Mouse (Mus musculus): Measurements from ENCODE around the gene Csrnp2. TPM values are rescaled to one million over a fixed set of nuclear protein-coding genes. Genes with fewer than 3 reads are reported as not detected.

Csrnp2 gene
- polyA plus RNA-seq, 1 experiment: 8.7 TPM

- no peaks in the 10 kb centered on the region for H3K27me3 ChIP-seq (ENCODE audit: control insufficient read depth, insufficient read depth, low read length)
- H3K36me3 ChIP-seq (ENCODE audit: control insufficient read depth, insufficient read depth, low read length): no peaks in the 10 kb centered on the region
- H3K27ac ChIP-seq (ENCODE audit: control insufficient read depth, insufficient read depth, low read length): no peak overlapping the region
- DNase-seq: peak; percentile 54
- WGBS: 8% methylated on average over 12 of the region's 12 CpGs
- no peak overlapping the region for H3K4me3 ChIP-seq (ENCODE audit: control insufficient read depth, insufficient read depth, low read length)
- peaks cover 16% of the 10 kb centered on the region for H3K4me1 ChIP-seq (replicated peaks; ENCODE audit: control insufficient read depth, insufficient read depth, low read length)
- TF ChIP-seq CTCF (IDR thresholded peaks at IDR 0.05; ENCODE audit: borderline replicate concordance, control insufficient read depth, extremely low read depth, insufficient read depth, low read length, poor library complexity) (no peak), POLR2A (IDR thresholded peaks at IDR 0.05; ENCODE audit: control insufficient read depth, extremely low read depth, insufficient read depth, low read length, poor library complexity) (no peak)
These were observed 34.3 kb downstream of the Csrnp2 start for GRCm38 (mm10) chr15:100460942-100461341.

- peak; percentile 60 for DNase-seq
- WGBS: 35% methylated on average over 10 of the region's 10 CpGs
- H3K36me3 ChIP-seq (ENCODE audit: control insufficient read depth, insufficient read depth, low read length): no peaks in the 10 kb centered on the region
- no peak overlapping the region for H3K27ac ChIP-seq (ENCODE audit: control insufficient read depth, insufficient read depth, low read length)
- TF ChIP-seq POLR2A (IDR thresholded peaks at IDR 0.05; ENCODE audit: control insufficient read depth, extremely low read depth, insufficient read depth, low read length, poor library complexity) (no peak), CTCF (IDR thresholded peaks at IDR 0.05; ENCODE audit: borderline replicate concordance, control insufficient read depth, extremely low read depth, insufficient read depth, low read length, poor library complexity) (no peak)
- H3K4me1 ChIP-seq (replicated peaks; ENCODE audit: control insufficient read depth, insufficient read depth, low read length): peaks cover 16% of the 10 kb centered on the region
- H3K4me3 ChIP-seq (ENCODE audit: control insufficient read depth, insufficient read depth, low read length): no peak overlapping the region
- no peaks in the 10 kb centered on the region for H3K27me3 ChIP-seq (ENCODE audit: control insufficient read depth, insufficient read depth, low read length)
These were observed 37.2 kb downstream of the Csrnp2 start for GRCm38 (mm10) chr15:100458055-100458454.

- no peak for TF ChIP-seq POLR2A (IDR thresholded peaks at IDR 0.05; ENCODE audit: control insufficient read depth, extremely low read depth, insufficient read depth, low read length, poor library complexity)
- peak; percentile 94 for TF ChIP-seq CTCF (IDR thresholded peaks at IDR 0.05; ENCODE audit: borderline replicate concordance, control insufficient read depth, extremely low read depth, insufficient read depth, low read length, poor library complexity)
- DNase-seq: peak; percentile 76
- WGBS: 5% methylated on average over 17 of the region's 17 CpGs
- Histone ChIP-seq H3K4me1 (replicated peaks; ENCODE audit: control insufficient read depth, insufficient read depth, low read length) (peaks cover 16% of the 10 kb centered on the region), H3K27me3 (ENCODE audit: control insufficient read depth, insufficient read depth, low read length) (no peaks in the 10 kb centered on the region), H3K36me3 (ENCODE audit: control insufficient read depth, insufficient read depth, low read length) (no peaks in the 10 kb centered on the region), H3K27ac (ENCODE audit: control insufficient read depth, insufficient read depth, low read length) (no peak overlapping the region), H3K4me3 (ENCODE audit: control insufficient read depth, insufficient read depth, low read length) (no peak overlapping the region)
These were observed 37.9 kb downstream of the Csrnp2 start for GRCm38 (mm10) chr15:100457340-100457739.

- no peak for DNase-seq
- no peak overlapping the region for H3K27ac ChIP-seq (ENCODE audit: control insufficient read depth, insufficient read depth, low read length)
- no peak overlapping the region for H3K4me3 ChIP-seq (ENCODE audit: control insufficient read depth, insufficient read depth, low read length)
- no peak for TF ChIP-seq CTCF (IDR thresholded peaks at IDR 0.05; ENCODE audit: borderline replicate concordance, control insufficient read depth, extremely low read depth, insufficient read depth, low read length, poor library complexity)
- no peak for TF ChIP-seq POLR2A (IDR thresholded peaks at IDR 0.05; ENCODE audit: control insufficient read depth, extremely low read depth, insufficient read depth, low read length, poor library complexity)
- peaks cover 12% of the 10 kb centered on the region for H3K4me1 ChIP-seq (replicated peaks; ENCODE audit: control insufficient read depth, insufficient read depth, low read length)
- H3K27me3 ChIP-seq (ENCODE audit: control insufficient read depth, insufficient read depth, low read length): no peaks in the 10 kb centered on the region
- 91% methylated on average over 7 of the region's 7 CpGs for WGBS
- H3K36me3 ChIP-seq (ENCODE audit: control insufficient read depth, insufficient read depth, low read length): no peaks in the 10 kb centered on the region
These were observed 38.8 kb downstream of the Csrnp2 start for GRCm38 (mm10) chr15:100456356-100456991.

GRCm38 (mm10) chr15:100452486-100452885 is 42.8 kb downstream of the Csrnp2 start:
- Histone ChIP-seq H3K27me3 (ENCODE audit: control insufficient read depth, insufficient read depth, low read length) (no peaks in the 10 kb centered on the region), H3K4me1 (replicated peaks; ENCODE audit: control insufficient read depth, insufficient read depth, low read length) (no peaks in the 10 kb centered on the region), H3K4me3 (ENCODE audit: control insufficient read depth, insufficient read depth, low read length) (no peak overlapping the region), H3K36me3 (ENCODE audit: control insufficient read depth, insufficient read depth, low read length) (no peaks in the 10 kb centered on the region), H3K27ac (ENCODE audit: control insufficient read depth, insufficient read depth, low read length) (no peak overlapping the region)
- no peak for DNase-seq
- no peak for TF ChIP-seq CTCF (IDR thresholded peaks at IDR 0.05; ENCODE audit: borderline replicate concordance, control insufficient read depth, extremely low read depth, insufficient read depth, low read length, poor library complexity)
- WGBS: 89% methylated on average over 11 of the region's 11 CpGs

- 91% methylated on average over 16 of the region's 16 CpGs for WGBS
These were observed 44.0 kb downstream of the Csrnp2 start for GRCm38 (mm10) chr15:100451245-100451644.

GRCm38 (mm10) chr15:100449495-100449894 is 45.8 kb downstream of the Csrnp2 start:
- no peak for DNase-seq
- Histone ChIP-seq H3K27ac (ENCODE audit: control insufficient read depth, insufficient read depth, low read length) (no peak overlapping the region), H3K36me3 (ENCODE audit: control insufficient read depth, insufficient read depth, low read length) (no peaks in the 10 kb centered on the region), H3K4me3 (ENCODE audit: control insufficient read depth, insufficient read depth, low read length) (no peak overlapping the region), H3K27me3 (ENCODE audit: control insufficient read depth, insufficient read depth, low read length) (no peaks in the 10 kb centered on the region), H3K4me1 (replicated peaks; ENCODE audit: control insufficient read depth, insufficient read depth, low read length) (no peaks in the 10 kb centered on the region)
- no peak for TF ChIP-seq POLR2A (IDR thresholded peaks at IDR 0.05; ENCODE audit: control insufficient read depth, extremely low read depth, insufficient read depth, low read length, poor library complexity)
- TF ChIP-seq CTCF (IDR thresholded peaks at IDR 0.05; ENCODE audit: borderline replicate concordance, control insufficient read depth, extremely low read depth, insufficient read depth, low read length, poor library complexity): no peak
- WGBS: 100% methylated on average over 3 of the region's 3 CpGs

More at GRCm38 (mm10) chr15:100451245-100451644, 44.0 kb downstream of the Csrnp2 start:
- H3K27me3 ChIP-seq (ENCODE audit: control insufficient read depth, insufficient read depth, low read length): no peaks in the 10 kb centered on the region
- no peak overlapping the region for H3K4me3 ChIP-seq (ENCODE audit: control insufficient read depth, insufficient read depth, low read length)
- no peak overlapping the region for H3K27ac ChIP-seq (ENCODE audit: control insufficient read depth, insufficient read depth, low read length)
- no peaks in the 10 kb centered on the region for H3K4me1 ChIP-seq (replicated peaks; ENCODE audit: control insufficient read depth, insufficient read depth, low read length)
- no peak for DNase-seq
- H3K36me3 ChIP-seq (ENCODE audit: control insufficient read depth, insufficient read depth, low read length): no peaks in the 10 kb centered on the region
- no peak for TF ChIP-seq POLR2A (IDR thresholded peaks at IDR 0.05; ENCODE audit: control insufficient read depth, extremely low read depth, insufficient read depth, low read length, poor library complexity)
- no peak for TF ChIP-seq CTCF (IDR thresholded peaks at IDR 0.05; ENCODE audit: borderline replicate concordance, control insufficient read depth, extremely low read depth, insufficient read depth, low read length, poor library complexity)
